Mouse (Mus musculus) spleen, postnatal 14 days (tissue): Measurements from ENCODE around the gene Dnajc12.
"Not testable (repeated sequence)": the region's sequence is repeated elsewhere in the genome, so short reads cannot be mapped to it uniquely, and the experiment has no call there.

Experiments
- DNase-seq, 2 experiments: peaks; one replicate each; pipeline ENCODE4 v3.0.0; 2021 to 2022; ENCODE audit warnings: low spot score in 2 of 2

The Dnajc12 gene

DNA sequence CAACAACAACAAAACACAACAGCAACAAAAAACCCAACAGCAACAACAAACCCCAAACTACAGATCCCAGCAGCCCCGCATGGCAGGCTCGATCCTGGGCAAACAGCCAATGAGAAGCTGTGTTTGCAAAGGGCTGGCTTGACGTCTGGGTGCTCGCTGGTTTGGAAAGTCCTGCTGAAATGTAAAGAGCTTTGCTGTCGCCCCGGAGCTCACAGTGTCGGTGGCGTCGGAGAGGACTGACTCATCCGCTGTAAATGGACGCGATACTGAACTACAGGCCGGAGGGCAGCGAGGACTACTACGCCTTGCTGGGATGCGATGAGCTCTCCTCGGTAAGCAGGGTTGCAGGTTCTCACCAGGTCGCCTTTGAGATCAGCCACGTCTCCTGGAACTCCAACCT lies 4.2 kb downstream of the Dnajc12 start:
- peak; percentile 47 to 68 for DNase-seq

DNA sequence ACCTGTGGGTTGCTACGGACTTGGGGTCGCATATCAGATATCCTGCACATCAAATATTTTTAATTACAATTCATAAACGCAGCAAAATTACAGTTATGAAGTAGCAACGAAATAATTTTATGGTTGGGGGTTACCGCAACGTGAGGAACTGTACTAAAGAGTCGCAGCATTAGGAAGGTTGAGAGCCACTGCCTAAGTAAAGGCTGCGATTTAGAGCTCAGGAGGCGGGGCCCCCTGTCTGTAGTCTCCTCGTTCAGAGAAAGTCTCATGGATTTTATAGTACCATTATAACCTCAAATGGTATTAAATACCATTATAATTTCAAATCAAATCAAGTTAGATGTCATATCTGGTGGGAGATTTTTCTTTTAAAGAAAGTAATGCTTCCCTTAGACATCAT lies 4.7 kb downstream of the Dnajc12 start:
- DNase-seq: no peak

DNA sequence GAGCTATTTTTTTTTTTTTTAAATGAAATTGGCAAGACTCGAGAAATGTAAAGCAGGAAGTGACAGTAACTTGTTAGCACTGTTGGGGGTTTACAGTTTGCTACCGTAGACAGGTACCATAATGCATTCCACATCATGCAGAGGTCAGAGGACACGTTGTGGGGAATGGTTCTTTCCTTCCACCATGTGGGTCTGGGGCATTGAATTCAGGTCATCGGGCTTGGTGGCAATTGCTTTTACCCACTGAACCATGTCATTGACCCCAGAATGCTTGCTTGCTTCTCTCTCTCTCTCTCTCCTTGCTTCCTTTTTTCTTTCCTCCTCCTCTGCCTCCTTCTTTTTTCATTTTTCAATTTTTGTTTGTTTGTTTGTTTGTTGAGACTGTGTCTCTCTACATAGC lies 6.7 kb downstream of the Dnajc12 start:
- no peak for DNase-seq

DNA sequence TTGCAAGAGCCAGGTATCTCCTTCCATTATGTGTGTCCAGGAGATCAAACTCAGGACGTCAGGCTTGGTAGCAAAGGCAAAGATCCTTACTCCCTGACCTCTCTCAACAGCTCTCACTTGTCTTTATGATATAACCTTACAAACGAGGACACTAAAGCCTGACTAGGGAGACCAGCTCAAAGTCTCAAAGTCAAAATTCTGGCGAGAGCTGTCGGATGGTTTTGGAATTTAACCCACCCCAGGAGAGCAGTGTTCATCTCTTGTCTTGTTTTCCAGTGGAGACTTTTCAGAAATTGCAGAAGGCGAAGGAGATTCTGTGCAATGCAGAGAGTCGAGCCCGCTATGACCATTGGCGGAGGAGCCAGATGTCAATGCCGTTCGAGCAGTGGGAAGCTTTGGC lies 14.7 kb downstream of the Dnajc12 start:
- no peak for DNase-seq

DNA sequence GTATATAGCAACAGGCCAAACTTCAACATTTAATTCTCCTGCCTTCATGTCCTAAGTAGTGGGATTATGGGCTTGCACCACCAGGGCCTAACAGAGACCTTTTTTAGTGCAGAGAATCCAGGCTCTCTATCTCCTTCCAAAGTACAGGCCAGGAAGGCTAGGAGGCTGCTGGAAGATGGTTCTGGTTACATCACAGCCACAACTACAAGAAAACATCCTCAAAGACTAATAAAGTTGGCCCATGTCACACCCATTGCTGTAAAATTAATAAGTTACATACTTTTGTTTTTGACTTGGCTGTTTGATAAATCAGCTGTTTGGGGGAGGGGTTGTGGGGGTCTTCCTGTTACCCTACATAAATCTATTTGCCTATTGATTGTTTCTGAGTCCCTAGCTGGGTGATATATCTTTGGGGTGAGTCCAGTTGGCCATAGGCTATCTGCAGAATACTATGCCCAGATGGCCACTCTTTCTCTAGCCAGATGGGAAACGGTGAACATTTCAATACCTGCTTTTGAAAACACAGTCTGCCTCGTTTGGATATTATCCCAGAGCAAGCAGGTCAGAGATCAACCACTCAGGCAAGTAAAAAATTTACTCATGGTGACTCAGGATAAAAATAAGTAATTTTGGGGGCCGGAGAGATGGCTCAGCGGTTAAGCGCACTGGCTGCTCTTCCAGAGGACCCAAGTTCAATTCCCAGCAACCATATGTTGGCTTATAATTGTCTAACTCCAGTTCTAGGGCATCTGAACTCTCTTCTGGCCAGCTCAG lies 20.7 kb downstream of the Dnajc12 start:
- DNase-seq: no peak

DNA sequence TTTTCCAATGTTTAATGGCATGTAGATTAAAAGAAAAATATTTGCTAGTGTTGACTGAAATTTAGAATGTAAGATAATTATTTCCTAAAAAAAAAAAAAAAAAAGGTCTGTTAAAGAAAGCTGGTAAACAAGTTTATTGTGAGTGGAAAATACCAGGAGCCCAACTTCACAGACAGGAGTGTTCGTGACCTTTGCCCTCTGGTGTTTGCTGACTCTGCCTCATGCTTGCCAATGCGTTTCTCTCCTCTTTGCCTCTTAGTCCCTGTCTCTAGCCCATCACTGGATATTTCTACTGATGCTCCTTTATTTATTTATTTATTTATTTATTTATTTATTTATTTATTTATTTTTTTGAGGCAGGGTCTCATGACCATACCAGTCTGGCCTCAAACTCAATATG lies 21.4 kb downstream of the Dnajc12 start:
- no peak for DNase-seq

DNA sequence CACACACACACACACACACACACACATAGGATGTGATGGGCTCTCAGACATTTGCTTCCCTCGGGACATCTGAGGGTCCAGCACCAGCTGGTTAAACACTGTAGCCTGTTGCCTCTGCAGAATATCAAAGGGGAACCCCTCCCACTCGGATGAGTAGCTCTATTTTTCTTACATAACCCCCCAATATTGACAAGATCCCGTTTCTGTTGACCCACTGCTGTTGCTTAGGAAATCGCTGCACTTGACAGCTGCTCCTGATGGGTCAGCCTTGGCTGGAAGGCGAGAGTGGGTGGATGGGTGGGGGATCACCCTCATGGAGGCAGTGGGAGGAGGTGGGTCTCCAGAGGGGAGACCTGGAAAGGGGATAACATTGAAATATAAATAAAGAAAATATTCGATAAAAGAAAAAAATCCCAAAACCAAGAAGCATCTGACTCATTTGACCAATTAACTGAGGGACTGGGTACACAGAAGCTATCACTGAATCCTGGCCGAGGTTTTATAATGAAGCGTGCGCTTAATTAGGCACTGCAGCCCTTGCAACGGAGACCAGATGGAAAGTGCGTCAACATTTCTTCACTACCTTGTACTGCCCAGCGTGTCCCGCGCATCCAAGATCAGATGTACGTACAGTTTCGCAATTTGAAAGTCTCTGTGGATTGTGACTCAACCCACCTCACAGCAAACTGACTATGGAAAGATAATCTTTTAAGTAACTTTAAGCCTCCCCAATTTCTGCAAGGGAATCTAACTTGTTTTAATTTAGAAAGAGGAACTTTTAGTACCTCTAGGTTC lies 28.1 kb downstream of the Dnajc12 start:
- no peak for DNase-seq

DNA sequence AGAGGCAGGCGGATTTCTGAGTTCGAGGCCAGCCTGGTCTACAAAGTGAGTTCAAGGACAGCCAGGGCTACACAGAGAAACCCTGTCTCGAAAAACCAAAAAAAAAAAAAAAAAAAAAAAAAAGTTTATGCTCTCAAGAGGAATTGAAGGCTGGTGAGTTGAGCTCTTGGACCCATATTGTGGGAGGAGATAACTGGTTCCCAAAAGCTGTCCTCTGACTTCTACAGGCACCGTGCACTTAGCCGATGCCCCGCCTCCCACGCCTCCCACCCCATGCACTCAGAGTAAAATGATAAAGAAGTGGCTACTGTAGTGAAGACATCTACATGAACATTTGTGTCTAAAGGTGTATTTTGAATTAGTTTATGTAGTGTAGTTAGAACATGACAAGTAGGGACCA lies 29.4 kb downstream of the Dnajc12 start:
- not testable (repeated sequence) for DNase-seq

DNA sequence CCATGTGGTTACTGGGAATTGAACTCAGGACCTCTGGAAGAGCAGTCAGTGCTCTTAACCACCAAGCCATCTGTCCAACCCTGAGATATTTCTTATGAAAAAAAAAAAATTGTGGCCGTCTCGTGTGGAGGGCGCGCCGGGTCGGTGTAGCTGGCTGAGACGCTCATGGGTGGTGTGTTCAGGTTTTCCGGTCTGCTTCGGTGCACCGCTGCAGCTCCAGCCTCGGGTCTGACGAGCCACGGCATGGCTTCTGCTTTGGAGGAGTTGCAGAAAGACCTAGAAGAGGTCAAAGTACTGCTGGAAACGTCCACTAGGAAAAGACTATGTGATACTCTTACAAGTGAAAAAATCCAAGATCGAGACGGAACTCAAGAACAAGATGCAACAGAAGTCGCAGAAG lies 30.5 kb downstream of the Dnajc12 start:
- no peak for DNase-seq

DNA sequence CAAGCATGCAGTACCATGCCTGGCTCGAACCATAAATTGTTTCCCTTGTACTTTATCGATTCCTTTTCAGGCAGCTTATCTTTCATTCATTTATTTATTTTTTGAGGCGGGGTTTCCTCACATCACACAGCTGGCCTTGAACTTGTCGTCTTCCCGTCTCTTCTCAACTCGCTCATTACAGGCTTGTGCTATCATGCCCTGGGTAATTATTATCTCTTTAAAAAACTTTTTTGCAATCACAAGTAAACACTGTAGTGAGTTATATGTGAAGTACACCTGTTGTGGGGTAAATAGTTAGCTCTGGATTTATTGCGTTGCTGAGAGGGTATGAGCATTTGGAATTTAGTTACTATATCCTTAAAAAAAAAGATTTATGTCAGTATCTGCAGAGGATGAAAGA lies 33.0 kb downstream of the Dnajc12 start:
- DNase-seq: no peak

DNA sequence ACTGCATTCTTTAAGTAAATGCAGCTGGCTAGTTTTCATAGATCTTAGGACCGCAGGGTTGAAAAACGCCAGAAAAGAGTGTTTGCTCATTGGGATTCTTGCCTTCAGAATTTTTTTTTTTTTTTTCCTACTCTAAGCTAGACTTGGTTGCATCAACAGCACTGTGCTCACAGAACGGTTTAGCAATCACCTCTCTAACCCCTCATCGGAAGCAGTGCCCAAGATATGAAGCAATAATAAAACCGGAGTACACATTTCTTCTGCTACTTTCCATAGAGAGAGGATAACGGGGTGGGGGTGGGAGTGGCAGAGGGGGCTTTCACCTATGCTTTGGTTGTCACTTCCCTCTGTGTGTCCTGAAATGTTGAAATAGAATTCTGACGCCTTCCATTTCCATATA lies 33.6 kb downstream of the Dnajc12 start:
- DNase-seq: no peak

DNA sequence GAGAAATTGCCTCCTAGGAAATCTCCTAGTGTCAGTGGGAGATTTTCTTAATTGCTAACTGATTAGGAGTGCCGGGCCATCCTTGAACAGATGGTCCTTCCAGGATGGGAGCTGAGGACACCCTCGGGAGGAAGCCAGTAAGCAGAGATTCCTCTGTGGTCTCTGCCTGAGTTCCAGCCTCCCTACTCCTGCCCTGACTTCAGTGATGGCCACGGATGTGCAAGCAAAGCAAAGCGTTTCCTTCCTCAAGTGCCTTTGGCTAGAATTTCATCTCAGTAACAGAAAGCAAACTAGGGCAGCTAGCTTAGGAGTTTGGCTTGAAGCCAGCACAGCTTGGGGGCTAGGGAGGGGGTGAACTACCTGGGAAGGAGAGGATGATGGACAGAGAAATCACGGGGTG lies 34.8 kb downstream of the Dnajc12 start:
- DNase-seq: no peak

DNA sequence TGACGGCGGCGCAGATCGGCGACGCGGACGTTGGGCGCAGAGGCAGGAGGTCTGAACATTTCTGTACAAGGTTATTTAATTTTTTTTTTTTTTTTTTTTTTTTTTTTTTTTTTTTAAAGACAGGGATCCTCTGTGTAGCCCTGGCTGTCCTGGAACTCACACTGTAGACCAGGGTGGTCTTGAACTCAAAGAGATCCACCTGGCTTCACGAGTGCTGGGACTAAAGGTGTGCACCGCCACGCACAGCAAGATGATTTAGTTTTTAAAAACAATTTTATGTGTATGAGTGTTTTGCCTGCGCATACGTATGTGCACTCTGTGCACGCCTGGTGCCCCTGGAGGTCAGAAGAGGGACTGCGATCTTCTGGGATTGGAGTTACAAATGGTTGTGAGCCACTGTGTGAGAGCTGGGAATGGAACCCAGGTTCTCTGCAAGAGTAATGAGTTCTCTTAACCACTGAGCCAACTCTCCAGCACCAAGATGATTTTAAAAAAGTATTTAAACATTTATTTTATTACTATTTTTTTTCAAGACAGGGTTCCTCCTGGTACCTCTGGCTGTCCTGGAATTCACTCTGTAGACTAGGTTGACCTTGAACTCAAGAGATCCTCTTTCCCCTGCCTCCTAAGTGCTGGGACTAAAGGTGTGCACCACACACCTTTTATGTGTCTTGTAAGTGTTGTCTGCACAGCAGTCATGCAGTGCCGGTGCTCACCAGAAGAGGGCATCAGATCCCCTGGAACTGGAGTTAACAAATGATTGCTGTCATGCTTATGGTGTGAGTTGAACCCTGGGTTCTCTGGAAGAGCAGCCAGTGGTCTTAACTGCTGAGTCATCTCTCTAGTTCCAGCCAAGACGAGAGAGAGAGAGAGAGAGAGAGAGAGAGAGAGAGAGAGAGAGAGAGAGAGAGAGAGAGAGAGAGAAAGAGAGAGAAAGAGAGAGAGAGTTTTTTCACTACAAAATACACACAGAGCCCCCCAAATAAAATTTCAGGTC lies 39.8 kb downstream of the Dnajc12 start, which contains the start of gene Gm7075:
TSS of gene Gm7075 (minus strand) at position 51 of the 997 bp plus-strand sequence.
- peak; percentile 61 to 70 for DNase-seq

DNA sequence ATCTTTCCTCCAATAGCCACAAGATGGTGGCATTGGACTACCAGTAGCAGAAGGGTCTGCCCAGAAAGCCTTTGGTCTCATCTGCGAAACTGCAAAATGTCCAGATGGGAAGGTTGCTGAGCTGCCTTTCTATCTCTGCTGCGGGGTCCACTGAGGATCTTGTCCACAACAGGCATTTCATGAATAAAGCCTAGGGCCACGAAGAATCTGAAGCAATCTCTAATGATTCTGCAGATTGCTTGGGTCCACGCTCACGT lies 40.4 kb downstream of the Dnajc12 start:
- DNase-seq: no peak

DNA sequence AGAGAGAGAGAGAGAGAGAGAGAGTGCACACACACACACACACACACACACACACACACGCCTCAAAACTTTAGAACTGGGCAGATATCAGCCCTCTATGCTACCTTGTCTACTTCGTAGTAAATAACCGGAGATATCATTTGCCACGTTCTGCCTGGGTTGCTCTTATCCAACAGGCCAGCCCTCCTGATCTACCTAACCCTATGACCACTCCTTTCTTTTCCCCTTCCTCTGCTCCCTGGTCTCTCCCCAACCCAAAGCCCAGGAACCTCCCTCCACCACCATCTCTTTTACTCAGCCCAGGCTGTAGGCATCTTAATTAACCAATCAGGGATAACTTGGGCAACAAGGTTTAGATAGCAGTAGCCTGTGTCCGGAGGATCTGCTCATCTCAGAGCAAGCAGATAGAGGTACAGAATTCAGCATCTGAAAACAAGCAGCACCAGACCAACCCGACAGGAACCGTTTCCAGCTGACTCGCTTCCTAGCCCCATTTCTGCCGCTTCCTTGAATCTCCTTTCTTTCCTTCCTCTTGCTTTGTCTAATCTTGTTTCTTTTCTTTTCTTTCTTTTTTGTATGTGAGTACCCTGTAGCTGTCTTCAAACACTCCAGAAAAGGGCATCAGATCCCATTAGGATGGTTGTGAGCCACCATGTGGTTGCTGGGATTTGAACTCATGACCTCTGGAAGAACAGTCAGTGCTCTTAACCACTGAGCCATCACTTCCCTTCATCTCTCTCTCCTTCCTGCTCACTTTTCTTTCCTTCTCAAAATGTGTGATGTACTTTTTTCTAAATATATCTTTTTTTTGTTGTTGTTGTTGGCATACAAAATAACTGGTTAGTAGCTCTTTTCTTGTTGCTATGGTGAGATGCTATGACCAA lies 41.6 kb downstream of the Dnajc12 start:
- DNase-seq: no peak

DNA sequence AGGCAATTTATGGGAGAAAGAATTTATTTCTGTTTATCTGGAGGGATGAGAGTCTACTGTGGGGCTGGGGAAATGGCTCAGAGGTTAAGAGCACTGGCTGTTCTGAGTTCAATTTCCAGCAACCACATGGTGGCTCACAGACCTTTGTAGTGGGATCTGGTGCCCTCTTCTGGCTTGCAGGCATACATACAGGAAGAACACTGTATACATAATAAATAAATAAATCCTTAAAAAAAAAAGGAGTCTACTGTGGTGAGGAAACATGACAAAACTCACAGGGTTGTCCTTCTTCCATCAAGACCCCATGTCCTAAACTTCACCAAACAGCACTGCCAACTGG lies 42.2 kb downstream of the Dnajc12 start:
- peak in 1 of 2 experiments; percentile 53 for DNase-seq

DNA sequence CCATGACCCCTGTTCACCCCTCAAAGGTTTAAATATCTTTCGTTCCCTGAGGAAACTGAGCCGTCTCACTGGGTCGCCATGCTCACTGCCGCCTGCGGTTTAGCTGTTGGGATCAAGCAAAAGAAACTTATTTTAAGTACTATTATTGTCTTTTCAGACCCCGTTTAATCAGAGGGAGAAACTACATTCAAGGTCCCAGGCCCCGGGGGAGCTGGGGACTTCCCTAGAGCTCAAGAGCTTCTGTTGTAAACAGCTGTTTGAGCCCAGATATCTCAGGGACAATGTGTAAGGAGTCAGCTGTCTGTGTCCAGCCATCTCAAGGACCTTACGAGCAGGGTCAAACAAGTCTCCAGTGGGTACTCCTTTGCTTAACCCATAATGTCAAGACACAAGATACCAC lies 44.9 kb downstream of the Dnajc12 start:
- no peak for DNase-seq

DNA sequence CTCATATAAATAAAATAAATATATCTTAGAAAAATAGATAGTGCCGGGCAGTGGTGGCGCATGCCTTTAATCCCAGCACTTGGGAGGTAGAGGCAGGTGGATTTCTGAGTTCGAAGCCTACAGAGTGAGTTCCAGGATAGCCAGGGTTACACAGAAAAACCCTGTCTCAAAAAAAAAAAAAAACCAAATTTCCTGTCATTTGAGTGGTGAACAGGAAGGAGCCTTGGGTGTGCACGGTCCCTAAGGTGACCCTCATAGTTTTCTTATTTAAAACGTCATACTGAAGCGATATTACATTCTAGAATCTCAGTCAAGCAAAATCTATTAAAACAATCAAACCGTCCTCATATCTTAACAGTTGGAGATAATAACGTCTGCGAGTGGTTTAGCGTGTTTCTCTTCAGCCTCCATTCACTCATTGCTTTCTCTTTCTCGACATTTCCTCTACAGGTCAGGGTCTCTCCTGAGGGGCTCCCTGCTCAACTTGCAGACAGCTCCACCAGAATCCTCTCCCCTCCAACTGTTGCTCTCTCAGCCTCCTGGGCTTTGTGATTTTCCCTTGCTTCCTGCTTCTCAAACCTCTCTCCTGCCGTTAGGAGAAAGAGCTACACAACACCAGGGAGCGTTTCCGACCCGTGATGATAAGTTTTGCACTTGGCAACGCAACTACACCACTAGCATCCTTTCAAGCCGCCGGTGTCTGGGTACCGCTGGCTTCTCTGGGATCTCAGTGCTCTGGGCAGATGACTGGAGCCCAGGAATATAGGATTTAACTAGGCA lies 46.2 kb downstream of the Dnajc12 start:
- no peak for DNase-seq

DNA sequence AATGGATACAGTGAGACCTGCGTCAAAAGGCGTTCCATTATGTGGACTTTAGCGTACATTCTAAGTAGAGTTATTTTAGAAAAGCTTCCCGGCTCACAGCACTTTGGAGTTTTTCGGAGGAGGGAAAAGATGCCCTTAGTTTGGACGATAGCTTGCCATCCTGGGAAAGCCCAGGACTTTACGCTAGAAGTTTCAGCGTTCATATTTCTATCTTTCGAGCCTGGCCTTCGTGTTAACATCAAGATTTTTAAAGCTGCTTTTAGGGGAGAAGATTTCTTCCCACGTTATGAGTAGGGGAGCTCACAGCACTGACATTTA lies 46.7 kb downstream of the Dnajc12 start:
- no peak for DNase-seq

DNA sequence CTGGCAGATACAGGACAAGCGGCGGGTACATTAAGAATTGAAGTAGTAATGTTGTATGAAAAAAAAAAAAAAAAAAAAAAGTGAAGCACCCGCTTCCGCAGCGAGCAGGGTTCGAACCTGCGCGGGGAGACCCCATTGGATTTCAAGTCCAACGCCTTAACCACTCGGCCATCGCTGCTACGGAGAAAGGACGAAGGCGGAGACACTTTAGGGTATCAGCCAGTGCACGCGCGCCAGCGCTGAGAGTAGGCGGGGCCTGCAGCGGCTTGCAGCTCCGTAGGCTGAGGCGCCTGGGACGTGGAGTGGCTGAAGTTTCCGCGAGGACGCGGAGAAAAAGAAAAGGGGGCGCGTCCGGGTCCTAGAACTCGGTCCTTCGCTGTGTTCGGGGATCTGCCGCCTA lies 47.1 kb downstream of the Dnajc12 start:
- DNase-seq: peak; percentile 100
